ENCODE assay signal across 13 mouse cellular contexts in genomic region chr14:121735678-121736077, GRCm38 (mm10).
DNase-seq lines count a peak whose midpoint lies in the region; ATAC-seq and TF ChIP-seq lines count a peak whose summit lies in the region.
"Had no signal": no experiment of that assay in that cellular context is flagged by ENCODE, and none has a peak within 500 bp of the region (broad histone marks: within the 10 kb centered on the region; RNA-seq: fewer than 3 reads in every experiment).

No protein-coding gene starts in this region.

- H3K9ac ChIP-seq in heart, postnatal 0 days (replicated peaks; ENCODE audit: low read depth, low read length), result no peak overlapping the region
- no peak overlapping the region for H3K9ac ChIP-seq in midbrain, embryonic 15.5 days
- no peak overlapping the region for H3K9ac ChIP-seq in MEL (ENCODE audit: control insufficient read depth, low read depth, low read length, poor library complexity, severe bottlenecking)
- H3K9ac ChIP-seq: embryonic facial prominence, embryonic 12.5 days; heart, embryonic 13.5 days; liver, embryonic 15.5 days had no signal

- no peak for DNase-seq in heart, postnatal 0 days (ENCODE audit: low spot score)
- no peak for DNase-seq in heart, postnatal 4 days
- no peak for DNase-seq in midbrain, embryonic 10.5 days (ENCODE audit: low spot score)
- peak; percentile 70 for DNase-seq in MEL (ENCODE audit: low read depth, low spot score)
- no peak for DNase-seq in left cerebral cortex, adult 8-10 months (ENCODE audit: low spot score in 2 of 2)
- no peak for DNase-seq in cerebellum, adult 11 months
- DNase-seq: kidney, adult 18-20 months; thymus, adult 2 months had no signal

- no peaks in the 10 kb centered on the region for H3K9me3 ChIP-seq in heart, postnatal 0 days (replicated peaks; ENCODE audit: control insufficient read depth, low read length)
- no peaks in the 10 kb centered on the region for H3K9me3 ChIP-seq in midbrain, embryonic 15.5 days
- no peaks in the 10 kb centered on the region for H3K9me3 ChIP-seq in midbrain, embryonic 10.5 days (replicated peaks)
- no peaks in the 10 kb centered on the region for H3K9me3 ChIP-seq in MEL (replicated peaks; ENCODE audit: insufficient read depth, low read length)
- H3K9me3 ChIP-seq: embryonic facial prominence, embryonic 12.5 days; heart, embryonic 13.5 days; liver, embryonic 15.5 days had no signal

- H3K4me2 ChIP-seq in heart, postnatal 0 days (ENCODE audit: low read depth, low read length), result no peak overlapping the region
- peak overlapping the region; percentile 1; the same call in 1 of the 2 replicates for H3K4me2 ChIP-seq in midbrain, embryonic 15.5 days
- H3K4me2 ChIP-seq: embryonic facial prominence, embryonic 12.5 days; heart, embryonic 13.5 days; liver, embryonic 15.5 days had no signal

- H3K27ac ChIP-seq in heart, postnatal 0 days (ENCODE audit: low read depth), result no peak overlapping the region
- H3K27ac ChIP-seq in midbrain, embryonic 15.5 days, result no peak overlapping the region
- no peak overlapping the region for H3K27ac ChIP-seq in midbrain, embryonic 10.5 days (replicated peaks)
- no peak overlapping the region for H3K27ac ChIP-seq in MEL (ENCODE audit: control insufficient read depth, low read depth, low read length)
- H3K27ac ChIP-seq: embryonic facial prominence, embryonic 12.5 days; heart, embryonic 13.5 days; liver, embryonic 15.5 days had no signal

- no peaks in the 10 kb centered on the region for H3K4me1 ChIP-seq in heart, postnatal 0 days (ENCODE audit: control insufficient read depth, insufficient read depth)
- H3K4me1 ChIP-seq in midbrain, embryonic 15.5 days, result peaks cover 27% of the 10 kb centered on the region
- H3K4me1 ChIP-seq in midbrain, embryonic 10.5 days, result peaks cover 20% of the 10 kb centered on the region
- H3K4me1 ChIP-seq in MEL (ENCODE audit: control insufficient read depth in 1 of 2, insufficient read depth in 2 of 2, low read length in 2 of 2), result peaks cover 2 to 16% of the 10 kb centered on the region in 2 experiments; a peak in 3 of 4 replicates

- peaks cover 44% of the 10 kb centered on the region for H3K27me3 ChIP-seq in heart, postnatal 0 days (ENCODE audit: control insufficient read depth, insufficient read depth, low read length)
- no peaks in the 10 kb centered on the region for H3K27me3 ChIP-seq in midbrain, embryonic 15.5 days (replicated peaks)
- no peaks in the 10 kb centered on the region for H3K27me3 ChIP-seq in midbrain, embryonic 10.5 days (ENCODE audit: low read depth, poor library complexity, severe bottlenecking)
- no peaks in the 10 kb centered on the region for H3K27me3 ChIP-seq in MEL (ENCODE audit: control insufficient read depth in 1 of 2, insufficient read depth in 2 of 2, low read length in 2 of 2)
- H3K27me3 ChIP-seq: embryonic facial prominence, embryonic 12.5 days; liver, embryonic 15.5 days had no signal

- no peaks in the 10 kb centered on the region for H3K79me2 ChIP-seq in MEL (ENCODE audit: control insufficient read depth, insufficient read depth, low read length, poor library complexity)

- no peaks in the 10 kb centered on the region for H3K36me3 ChIP-seq in heart, postnatal 0 days (replicated peaks; ENCODE audit: control insufficient read depth, insufficient read depth, low read length)
- H3K36me3 ChIP-seq in midbrain, embryonic 15.5 days (replicated peaks), result no peaks in the 10 kb centered on the region
- no peaks in the 10 kb centered on the region for H3K36me3 ChIP-seq in midbrain, embryonic 10.5 days
- H3K36me3 ChIP-seq in MEL (ENCODE audit: control insufficient read depth in 1 of 2, insufficient read depth in 2 of 2, low read length in 2 of 2), result peaks cover 0 to 6% of the 10 kb centered on the region in 2 experiments; a peak in 2 of 4 replicates
- H3K36me3 ChIP-seq: embryonic facial prominence, embryonic 12.5 days; heart, embryonic 13.5 days; liver, embryonic 15.5 days had no signal

- no peak for ATAC-seq in heart, postnatal 0 days (ENCODE audit: insufficient read depth, low read depth)
- no peak for ATAC-seq in midbrain, embryonic 15.5 days (replicated peaks)
- ATAC-seq in megakaryocyte progenitor cell, adult 5-6 weeks (replicated peaks; ENCODE audit: poor library complexity), result peak; percentile 29; the same call in 1 of the 2 replicates

- 66% methylated on average over 7 of the region's 7 CpGs for whole genome bisulfite sequencing in heart, postnatal 0 days
- WGBS in midbrain, embryonic 15.5 days, result 68% methylated on average over 7 of the region's 7 CpGs
- WGBS in midbrain, embryonic 10.5 days, result 65% methylated on average over 7 of the region's 7 CpGs

- H3K4me3 ChIP-seq in heart, postnatal 0 days (ENCODE audit: low read depth, low read length), result no peak overlapping the region
- no peak overlapping the region for H3K4me3 ChIP-seq in midbrain, embryonic 15.5 days
- no peak overlapping the region for H3K4me3 ChIP-seq in midbrain, embryonic 10.5 days
- no peak overlapping the region for H3K4me3 ChIP-seq in MEL (ENCODE audit: control insufficient read depth in 1 of 2, insufficient read depth in 1 of 2, low read depth in 2 of 2, low read length in 2 of 2)
- H3K4me3 ChIP-seq: embryonic facial prominence, embryonic 12.5 days; heart, embryonic 13.5 days; liver, embryonic 15.5 days had no signal

- TF ChIP-seq CTCF in heart, postnatal 0 days (IDR thresholded peaks at IDR 0.05; ENCODE audit: low read depth), result peak; percentile 26; the same call in 1 of the 2 replicates
- peak; percentile 64 to 83 (median 80) for TF ChIP-seq CTCF in MEL (IDR thresholded peaks at IDR 0.05 in 2 of 3, conservative IDR thresholded peaks at IDR 0.05 in 1 of 3; ENCODE audit: control insufficient read depth in 1 of 3, insufficient read depth in 1 of 3, low read depth in 2 of 3, low read length in 3 of 3, poor library complexity in 1 of 3, severe bottlenecking in 1 of 3)

- TF ChIP-seq POLR2A in MEL (IDR thresholded peaks at IDR 0.05; ENCODE audit: control insufficient read depth in 1 of 2, insufficient read depth in 1 of 2, low read depth in 1 of 2, low read length in 2 of 2, poor library complexity in 1 of 2), result no peak

- no peak for TF ChIP-seq EP300 in heart, postnatal 0 days (IDR thresholded peaks at IDR 0.05; ENCODE audit: low read depth)
- no peak for TF ChIP-seq EP300 in MEL (IDR thresholded peaks at IDR 0.05; ENCODE audit: low read depth in 1 of 2, low read length in 2 of 2)

- peak; percentile 73 for TF ChIP-seq RAD21 in MEL (IDR thresholded peaks at IDR 0.05; ENCODE audit: low read depth, low read length)

TF ChIP-seq in MEL, 35 proteins besides CTCF, POLR2A, EP300 and RAD21:
- TF ChIP-seq ELF1 (IDR thresholded peaks at IDR 0.05; ENCODE audit: low read depth, low read length) (no peak), MXI1 (IDR thresholded peaks at IDR 0.05; ENCODE audit: low read depth, low read length) (no peak), USF1 (IDR thresholded peaks at IDR 0.05; ENCODE audit: low read depth, low read length) (no peak), ZKSCAN1 (IDR thresholded peaks at IDR 0.05; ENCODE audit: low read depth, low read length) (no peak), SIN3A (IDR thresholded peaks at IDR 0.05; ENCODE audit: low read length) (no peak), HCFC1 (IDR thresholded peaks at IDR 0.05; ENCODE audit: low read depth, low read length) (no peak), POLR2AphosphoS2 (IDR thresholded peaks at IDR 0.05; ENCODE audit: low read length) (no peak), KAT2A (conservative IDR thresholded peaks at IDR 0.05; ENCODE audit: low read depth, low read length) (no peak), UBTF (IDR thresholded peaks at IDR 0.05; ENCODE audit: borderline replicate concordance, insufficient read depth, low read depth, low read length) (no peak), SMC3 (IDR thresholded peaks at IDR 0.05; ENCODE audit: low read depth, low read length) (peak; percentile 52), NELFE (IDR thresholded peaks at IDR 0.05; ENCODE audit: low read depth, low read length) (no peak), ZC3H11A (IDR thresholded peaks at IDR 0.05; ENCODE audit: low read depth, low read length) (peak; percentile 46; the same call in 1 of the 2 replicates), CHD2 (IDR thresholded peaks at IDR 0.05; ENCODE audit: low read length) (no peak), MYB (IDR thresholded peaks at IDR 0.05; ENCODE audit: low read depth, low read length) (no peak), MAZ (IDR thresholded peaks at IDR 0.05; ENCODE audit: low read depth, low read length) (0 out of 2 replicates have a peak, but pooled peaks have one; percentile 28), MAX (IDR thresholded peaks at IDR 0.05; ENCODE audit: low read length) (no peak), TCF12 (IDR thresholded peaks at IDR 0.05; ENCODE audit: low read depth, low read length) (no peak), ZMIZ1 (IDR thresholded peaks at IDR 0.05; ENCODE audit: low read depth, low read length) (no peak), ZNF384 (IDR thresholded peaks at IDR 0.05; ENCODE audit: low read depth, low read length) (no peak), TBP (IDR thresholded peaks at IDR 0.05; ENCODE audit: low read depth, low read length) (no peak), GATA1 (IDR thresholded peaks at IDR 0.05; ENCODE audit: low read depth, low read length) (no peak)
TF ChIP-seq in MEL: peak in this region for 3.
